Mouse (Mus musculus) embryonic facial prominence, embryonic 10.5 days (tissue): Measurements from ENCODE around the gene Clstn2. TPM values are rescaled to one million over a fixed set of nuclear protein-coding genes. Genes with fewer than 3 reads are reported as not detected.
A peak's percentile ranks its signal among the peaks of the same experiment; 100 is the strongest.

Source experiments
- DNase-seq: peaks from one replicate; pipeline ENCODE4 v3.0.0-alpha.2; 2017; ENCODE audit warnings: low spot score
- H3K27ac ChIP-seq: fragments of 300-500 bp; sonication (generic); replicated peaks from 2 replicates; pipeline ENCODE4 v1.5.1; 2016; ENCODE audit warnings: mild to moderate bottlenecking
- H3K27me3 ChIP-seq: fragments of 300-500 bp; sonication (generic); replicated peaks from 2 replicates; pipeline ENCODE4 v1.6.1; 2016; ENCODE audit warnings: low read depth, mild to moderate bottlenecking; ENCODE audit not compliant: poor library complexity, severe bottlenecking
- H3K36me3 ChIP-seq: fragments of 300-500 bp; sonication (generic); replicated peaks from 2 replicates; pipeline ENCODE4 v1.6.1; 2016; ENCODE audit warnings: mild to moderate bottlenecking, moderate library complexity
- H3K4me1 ChIP-seq: fragments of 300-500 bp; sonication (generic); 2 replicates; pipeline ENCODE4 v1.6.1; 2016
- H3K4me3 ChIP-seq: fragments of 300-500 bp; sonication (generic); 2 replicates; pipeline ENCODE4 v1.5.1; 2016; ENCODE audit warnings: mild to moderate bottlenecking, moderate library complexity
- H3K9me3 ChIP-seq: fragments of 300-500 bp; sonication (generic); 2 replicates; pipeline ENCODE4 v1.6.1; 2016; ENCODE audit warnings: mild to moderate bottlenecking
- WGBS: fragments of 180-500 bp; shearing (Covaris S2); methylation state at CpG from one replicate; pipeline ENCODE4 v1.1.7; 2016; 5-methylcytosine and 5-hydroxymethylcytosine counted together
- polyA plus RNA-seq: library from polyadenylated mRNA; unstranded; fragments of >200 nt; fragmentation: Nextera tagmentation; extraction: Ambion mirVana; gene quantifications from 2 replicates; pipeline ENCODE4 v1.2.1, GENCODE M21; 2016

Clstn2 gene
- polyA plus RNA-seq, 1 experiment from 2014 or later, result 0.76 TPM

GRCm38 (mm10) chr9:97883336-97883735, 149.6 kb downstream of the Clstn2 start:
- no peaks in the 10 kb centered on the region for H3K4me1 ChIP-seq
- DNase-seq, result no peak
- no peak overlapping the region for H3K27ac ChIP-seq
- no peaks in the 10 kb centered on the region for H3K9me3 ChIP-seq
- H3K27me3 ChIP-seq, result no peaks in the 10 kb centered on the region
- no peaks in the 10 kb centered on the region for H3K36me3 ChIP-seq
- 88% methylated on average over 3 of the region's 3 CpGs for WGBS
- H3K4me3 ChIP-seq, result no peak overlapping the region

GRCm38 (mm10) chr9:97867013-97867700, 165.8 kb downstream of the Clstn2 start:
- Histone ChIP-seq H3K36me3 (no peaks in the 10 kb centered on the region), H3K4me1 (no peaks in the 10 kb centered on the region), H3K4me3 (no peak overlapping the region), H3K9me3 (no peaks in the 10 kb centered on the region), H3K27ac (no peak overlapping the region), H3K27me3 (no peaks in the 10 kb centered on the region)
- DNase-seq, result no peak
- WGBS, result 76% methylated on average over 8 of the region's 8 CpGs

GRCm38 (mm10) chr9:97852859-97853258, 180.1 kb downstream of the Clstn2 start:
- DNase-seq, result no peak
- H3K36me3 ChIP-seq, result no peaks in the 10 kb centered on the region
- H3K27ac ChIP-seq, result no peak overlapping the region
- no peaks in the 10 kb centered on the region for H3K27me3 ChIP-seq
- no peaks in the 10 kb centered on the region for H3K4me1 ChIP-seq
- H3K9me3 ChIP-seq, result no peaks in the 10 kb centered on the region
- no peak overlapping the region for H3K4me3 ChIP-seq

GRCm38 (mm10) chr9:97847873-97848838, 184.8 kb downstream of the Clstn2 start:
- Histone ChIP-seq H3K9me3 (no peaks in the 10 kb centered on the region), H3K27ac (no peak overlapping the region), H3K4me1 (no peaks in the 10 kb centered on the region), H3K27me3 (no peaks in the 10 kb centered on the region), H3K4me3 (no peak overlapping the region), H3K36me3 (no peaks in the 10 kb centered on the region)
- DNase-seq, result no peak
- WGBS, result 83% methylated on average over 12 of the region's 12 CpGs

GRCm38 (mm10) chr9:97842054-97842453, 190.9 kb downstream of the Clstn2 start:
- Histone ChIP-seq H3K36me3 (no peaks in the 10 kb centered on the region), H3K4me1 (no peaks in the 10 kb centered on the region), H3K27ac (no peak overlapping the region), H3K4me3 (no peak overlapping the region), H3K27me3 (no peaks in the 10 kb centered on the region), H3K9me3 (no peaks in the 10 kb centered on the region)
- 91% methylated on average over 7 of the region's 7 CpGs for WGBS
- no peak for DNase-seq

- no peaks in the 10 kb centered on the region for H3K9me3 ChIP-seq
- H3K27me3 ChIP-seq, result no peaks in the 10 kb centered on the region
- no peak for DNase-seq
- 91% methylated on average over 3 of the region's 3 CpGs for WGBS
- no peak overlapping the region for H3K4me3 ChIP-seq
- H3K36me3 ChIP-seq, result no peaks in the 10 kb centered on the region
- peaks cover 7% of the 10 kb centered on the region; the same call in 1 of the 2 replicates for H3K4me1 ChIP-seq
- no peak overlapping the region for H3K27ac ChIP-seq
These were observed 201.8 kb downstream of the Clstn2 start for GRCm38 (mm10) chr9:97831216-97831615.

GRCm38 (mm10) chr9:97829919-97830318, 203.1 kb downstream of the Clstn2 start:
- DNase-seq, result no peak
- peaks cover 7% of the 10 kb centered on the region; the same call in 1 of the 2 replicates for H3K4me1 ChIP-seq
- no peaks in the 10 kb centered on the region for H3K9me3 ChIP-seq
- H3K27me3 ChIP-seq, result no peaks in the 10 kb centered on the region
- H3K36me3 ChIP-seq, result no peaks in the 10 kb centered on the region
- H3K4me3 ChIP-seq, result no peak overlapping the region
- no peak overlapping the region for H3K27ac ChIP-seq
- WGBS, result 87% methylated on average over 2 of the region's 2 CpGs

GRCm38 (mm10) chr9:97827689-97828088, 205.3 kb downstream of the Clstn2 start:
- DNase-seq, result no peak
- H3K27ac ChIP-seq, result no peak overlapping the region
- H3K9me3 ChIP-seq, result no peaks in the 10 kb centered on the region
- 71% methylated on average over 10 of the region's 10 CpGs for WGBS
- no peaks in the 10 kb centered on the region for H3K27me3 ChIP-seq
- H3K36me3 ChIP-seq, result no peaks in the 10 kb centered on the region
- peaks cover 7% of the 10 kb centered on the region; the same call in 1 of the 2 replicates for H3K4me1 ChIP-seq
- no peak overlapping the region for H3K4me3 ChIP-seq

- H3K27me3 ChIP-seq, result no peaks in the 10 kb centered on the region
- H3K9me3 ChIP-seq, result no peaks in the 10 kb centered on the region
- WGBS, result 72% methylated on average over 16 of the region's 16 CpGs
- no peak overlapping the region for H3K4me3 ChIP-seq
- peak; percentile 13 for DNase-seq
- no peaks in the 10 kb centered on the region for H3K36me3 ChIP-seq
- H3K27ac ChIP-seq, result no peak overlapping the region
- H3K4me1 ChIP-seq, result peaks cover 7% of the 10 kb centered on the region; the same call in 1 of the 2 replicates
These were observed 206.7 kb downstream of the Clstn2 start for GRCm38 (mm10) chr9:97826077-97826947.

GRCm38 (mm10) chr9:97817116-97817515, 215.9 kb downstream of the Clstn2 start:
- Histone ChIP-seq H3K9me3 (no peaks in the 10 kb centered on the region), H3K27ac (no peak overlapping the region), H3K36me3 (no peaks in the 10 kb centered on the region), H3K4me3 (no peak overlapping the region), H3K27me3 (no peaks in the 10 kb centered on the region), H3K4me1 (no peaks in the 10 kb centered on the region)
- no peak for DNase-seq
- WGBS, result 84% methylated on average over 4 of the region's 4 CpGs

- WGBS, result 75% methylated on average over 3 of the region's 3 CpGs
- DNase-seq, result no peak
- Histone ChIP-seq H3K4me1 (no peaks in the 10 kb centered on the region), H3K27ac (no peak overlapping the region), H3K27me3 (no peaks in the 10 kb centered on the region), H3K36me3 (no peaks in the 10 kb centered on the region), H3K9me3 (no peaks in the 10 kb centered on the region), H3K4me3 (no peak overlapping the region)
These were observed 216.7 kb downstream of the Clstn2 start for GRCm38 (mm10) chr9:97816143-97816805.

- H3K4me1 ChIP-seq, result no peaks in the 10 kb centered on the region
- no peaks in the 10 kb centered on the region for H3K9me3 ChIP-seq
- 63% methylated on average over 3 of the region's 3 CpGs for WGBS
These were observed 219.8 kb downstream of the Clstn2 start for GRCm38 (mm10) chr9:97813157-97813556.

More at GRCm38 (mm10) chr9:97813157-97813556, 219.8 kb downstream of the Clstn2 start:
- no peaks in the 10 kb centered on the region for H3K27me3 ChIP-seq
- no peaks in the 10 kb centered on the region for H3K36me3 ChIP-seq
- no peak overlapping the region for H3K4me3 ChIP-seq
- DNase-seq, result no peak
- H3K27ac ChIP-seq, result no peak overlapping the region
